Mouse (Mus musculus): ENCODE data around the gene Sprr1b. TPM values are rescaled to one million over a fixed set of nuclear protein-coding genes. Genes with fewer than 3 reads are reported as not detected.

The Sprr1b gene
- not detected in 2 replicates for polyA plus RNA-seq (2012; rRNA removed)

DNA sequence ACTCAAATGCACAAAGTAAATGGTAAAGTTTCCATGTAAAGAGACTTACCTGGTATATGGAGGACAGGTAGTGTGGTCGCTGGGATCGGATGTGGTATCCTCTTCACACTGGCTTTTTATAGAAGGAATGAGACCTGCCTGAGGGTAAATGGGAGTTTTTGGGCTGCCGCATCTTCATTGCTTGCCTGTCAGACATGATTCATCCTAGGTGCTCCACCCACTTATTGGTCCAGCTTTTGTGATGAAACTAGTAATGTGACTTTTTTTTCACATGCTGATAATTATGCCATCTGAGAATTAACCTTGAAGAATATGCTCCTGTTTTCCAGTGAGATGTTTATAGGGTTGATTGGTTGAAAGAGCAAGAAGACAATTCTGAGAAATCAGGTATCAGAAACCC lies at the start of gene Sprr1b:
Sprr1b (minus strand) TSS at position 101 of the 400 bp plus-strand sequence.

DNA sequence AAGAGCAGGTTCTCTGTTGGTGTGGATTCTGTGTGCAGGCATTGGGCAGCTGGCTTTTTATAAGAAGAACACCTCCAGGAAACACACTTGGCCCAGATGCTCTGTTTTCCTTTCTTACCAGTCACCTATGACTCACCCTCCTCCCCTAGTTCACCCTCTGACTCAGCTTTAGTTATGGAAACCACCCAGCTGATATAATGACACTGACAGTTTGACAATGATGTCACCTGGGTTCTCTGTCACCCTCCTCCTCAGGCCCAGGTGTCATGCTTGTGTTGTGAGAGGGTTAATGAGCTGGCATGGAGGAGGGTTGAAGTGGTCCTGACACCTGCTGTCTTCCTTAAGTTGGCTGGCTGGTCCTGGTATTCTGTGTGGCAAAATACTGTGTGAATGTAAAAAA lies 47.3 kb upstream of the Sprr1b start, which contains the start of gene Sprr1a:
Sprr1a (minus strand) TSS at position 33 of the 400 bp plus-strand sequence.

DNA sequence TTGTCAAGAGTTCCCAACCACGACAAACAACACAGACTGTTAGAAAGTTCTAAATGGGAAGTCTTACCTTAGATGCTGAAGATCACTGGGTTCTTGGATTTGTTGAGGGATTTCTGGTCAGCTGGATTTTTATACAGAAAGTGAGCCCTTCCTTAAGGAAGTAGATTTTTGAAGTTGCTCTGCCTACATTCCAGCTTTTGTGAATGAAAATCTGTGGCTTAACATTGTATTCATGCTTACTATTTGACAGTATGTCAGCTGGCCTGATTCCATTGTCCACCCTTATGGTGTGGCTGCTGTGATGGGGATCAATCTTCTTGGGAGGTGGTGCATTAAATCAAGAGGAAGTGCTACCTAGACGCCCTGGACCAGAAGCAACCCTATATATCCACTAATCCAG lies 20.0 kb upstream of the Sprr1b start, which contains the start of gene Sprr3:
Sprr3 (minus strand) TSS at position 101 of the 400 bp plus-strand sequence.

GRCm38 (mm10) chr3:92432282-92432681 lies 6.3 kb downstream of the Sprr1b start, which contains the start of gene Sprr2k:
Gene Sprr2k (plus strand): TSS chr3:92432582.

GRCm38 (mm10) chr3:92429323-92429722 lies 9.3 kb downstream of the Sprr1b start, which contains the start of gene Gm9774:
Gene Gm9774 (minus strand): TSS chr3:92429423.

GRCm38 (mm10) chr3:92417782-92418181 lies 20.8 kb downstream of the Sprr1b start, which contains the start of gene Sprr2j-ps:
Gene Sprr2j-ps (plus strand): TSS chr3:92418082.

DNA sequence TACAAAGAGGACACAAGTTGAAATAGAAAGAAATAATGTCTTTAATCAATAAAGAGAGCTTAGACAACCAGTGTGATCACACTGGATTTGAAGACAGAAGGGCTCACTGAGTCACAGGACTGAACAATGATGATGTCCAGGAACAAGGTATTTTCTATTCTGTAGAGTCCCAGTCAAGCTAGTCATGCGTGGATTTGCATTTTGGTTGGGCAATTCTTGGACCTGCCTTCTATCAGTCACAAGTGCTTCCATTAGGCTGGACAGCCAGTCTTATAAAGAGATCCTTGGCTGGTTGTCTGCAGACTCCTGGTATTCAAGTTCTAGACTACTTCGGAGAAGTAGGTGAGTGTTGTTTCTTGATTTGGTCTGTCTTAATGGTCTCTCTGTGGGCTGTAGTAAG lies 30.9 kb downstream of the Sprr1b start, which contains the start of gene Sprr2i:
Sprr2i (plus strand) TSS at position 301 of the 400 bp plus-strand sequence.

Other genes starting within 250 kb of the Sprr1b start
- not detected in 2 replicates for gene Sprr2a1, start 223.0 kb downstream of the Sprr1b start, polyA plus RNA-seq (2012; rRNA removed)
- gene Sprr2a2, start 222.9 kb downstream of the Sprr1b start, polyA plus RNA-seq (2012; rRNA removed), result 0.19 and 0.24 TPM in 2 replicates
- gene Sprr2a3, start 153.4 kb downstream of the Sprr1b start, polyA plus RNA-seq (2012; rRNA removed), result not detected in 2 replicates
- gene Sprr2b, start 122.2 kb downstream of the Sprr1b start, polyA plus RNA-seq (2012; rRNA removed), result not detected in 2 replicates
- gene Sprr2d, start 99.6 kb downstream of the Sprr1b start, polyA plus RNA-seq (2012; rRNA removed), result not detected in 2 replicates
- not detected in 2 replicates for gene Sprr2e, start 86.6 kb downstream of the Sprr1b start, polyA plus RNA-seq (2012; rRNA removed)
- gene Sprr2f, start 73.6 kb downstream of the Sprr1b start, polyA plus RNA-seq (2012; rRNA removed), result not detected in 2 replicates
- not detected in 2 replicates for gene Sprr2h, start 53.1 kb downstream of the Sprr1b start, polyA plus RNA-seq (2012; rRNA removed)
- not detected in 2 replicates for gene Sprr2i, start 30.8 kb downstream of the Sprr1b start, polyA plus RNA-seq (2012; rRNA removed)
- gene Sprr2j-ps, start 20.7 kb downstream of the Sprr1b start, polyA plus RNA-seq (2012; rRNA removed), result not detected in 2 replicates
- gene Gm9774, start 9.4 kb downstream of the Sprr1b start, polyA plus RNA-seq (2012; rRNA removed), result 3.4 and 4.3 TPM in 2 replicates
- gene Sprr2k, start 6.2 kb downstream of the Sprr1b start, polyA plus RNA-seq (2012; rRNA removed), result 0.05 TPM in 1 of 2 replicates, not detected in the other
- gene Sprr3, start 19.9 kb upstream of the Sprr1b start, polyA plus RNA-seq (2012; rRNA removed), result not detected in 2 replicates
- gene Sprr1a, start 47.1 kb upstream of the Sprr1b start, polyA plus RNA-seq (2012; rRNA removed), result 0.06 TPM in 1 of 2 replicates, not detected in the other
- not detected in 2 replicates for gene Sprr4, start 61.7 kb upstream of the Sprr1b start, polyA plus RNA-seq (2012; rRNA removed)
- gene 2310046K23Rik, start 95.7 kb upstream of the Sprr1b start, polyA plus RNA-seq (2012; rRNA removed), result not detected in 2 replicates
- 0.03 TPM in 2 replicates for gene Ivl, start 134.9 kb upstream of the Sprr1b start, polyA plus RNA-seq (2012; rRNA removed)
- gene Smcp, start 150.2 kb upstream of the Sprr1b start, polyA plus RNA-seq (2012; rRNA removed), result 0.03 TPM in 1 of 2 replicates, not detected in the other
- not detected in 2 replicates for gene 2210017I01Rik, start 168.7 kb upstream of the Sprr1b start, polyA plus RNA-seq (2012; rRNA removed)
- gene Lce6a, start 182.9 kb upstream of the Sprr1b start, polyA plus RNA-seq (2012; rRNA removed), result not detected in 2 replicates
- gene Lce1a1, start 209.5 kb upstream of the Sprr1b start, polyA plus RNA-seq (2012; rRNA removed), result not detected in 2 replicates
- not detected in 2 replicates for gene Lce1b, start 218.1 kb upstream of the Sprr1b start, polyA plus RNA-seq (2012; rRNA removed)
- not detected in 2 replicates for gene Lce1a2, start 231.5 kb upstream of the Sprr1b start, polyA plus RNA-seq (2012; rRNA removed)
- not detected in 2 replicates for gene Lce1c, start 240.5 kb upstream of the Sprr1b start, polyA plus RNA-seq (2012; rRNA removed)
- not detected in 2 replicates for gene Lce1d, start 248.4 kb upstream of the Sprr1b start, polyA plus RNA-seq (2012; rRNA removed)